Mouse (Mus musculus) liver, embryonic 13.5 days (tissue): ENCODE measurements around the gene Gm4070. TPM values are rescaled to one million over a fixed set of nuclear protein-coding genes. Genes with fewer than 3 reads are reported as not detected.
A peak's percentile ranks its signal among the peaks of the same experiment; 100 is the strongest.
"Not testable (repeated sequence)": the region's sequence is repeated elsewhere in the genome, so short reads cannot be mapped to it uniquely, and the experiment has no call there.

Experiments used
- ATAC-seq: fragments of 200-750 bp; cut with Nextera tagmentation; 2 replicates; pipeline ENCODE4 v1.8.0; 2017; ENCODE audit warnings: low read depth, mild to moderate bottlenecking, moderate number of reproducible peaks, moderate library complexity
- DNase-seq: peaks from one replicate; pipeline ENCODE4 v3.0.0; 2022
- H3K27ac ChIP-seq: fragments of 300-500 bp; sonication (generic); 2 replicates; pipeline ENCODE4 v1.5.1; 2015; ENCODE audit warnings: moderate library complexity, mild to moderate bottlenecking, inconsistent platforms
- H3K27me3 ChIP-seq: fragments of 300-500 bp; sonication (generic); 2 replicates; pipeline ENCODE4 v1.6.1; 2015; ENCODE audit warnings: mild to moderate bottlenecking, inconsistent platforms
- H3K36me3 ChIP-seq: fragments of 300-500 bp; sonication (generic); 2 replicates; pipeline ENCODE4 v1.6.1; 2015; ENCODE audit warnings: mild to moderate bottlenecking, inconsistent platforms
- H3K4me1 ChIP-seq: fragments of 300-500 bp; sonication (generic); replicated peaks from 2 replicates; pipeline ENCODE4 v1.6.1; 2015; ENCODE audit warnings: inconsistent platforms
- H3K4me2 ChIP-seq: fragments of 300-500 bp; sonication (generic); 2 replicates; pipeline ENCODE4 v1.6.1; 2015; ENCODE audit warnings: inconsistent platforms, mild to moderate bottlenecking, moderate library complexity
- H3K4me3 ChIP-seq: fragments of 300-500 bp; sonication (generic); replicated peaks from 2 replicates; pipeline ENCODE4 v1.5.1; 2015; ENCODE audit warnings: mild to moderate bottlenecking, inconsistent platforms
- H3K9ac ChIP-seq: fragments of 300-500 bp; sonication (generic); 2 replicates; pipeline ENCODE4 v1.6.1; 2015; ENCODE audit warnings: mild to moderate bottlenecking, inconsistent platforms
- H3K9me3 ChIP-seq: fragments of 300-500 bp; sonication (generic); replicated peaks from 2 replicates; pipeline ENCODE4 v1.6.1; 2016; ENCODE audit warnings: inconsistent platforms
- WGBS: fragments of 180-500 bp; shearing (Covaris S2); methylation state at CpG from one replicate; pipeline ENCODE4 v1.1.7; 2015; ENCODE audit not compliant: insufficient replicate concordance; 5-methylcytosine and 5-hydroxymethylcytosine counted together
- polyA plus RNA-seq: library from polyadenylated mRNA; unstranded; fragments of >200 nt; fragmentation: Nextera tagmentation; extraction: Ambion mirVana; gene quantifications from 2 replicates; pipeline ENCODE4 v1.2.1, GENCODE M21; 2015

Gene Gm4070
- 0.29 and 0.68 TPM in 2 replicates for polyA plus RNA-seq

DNA sequence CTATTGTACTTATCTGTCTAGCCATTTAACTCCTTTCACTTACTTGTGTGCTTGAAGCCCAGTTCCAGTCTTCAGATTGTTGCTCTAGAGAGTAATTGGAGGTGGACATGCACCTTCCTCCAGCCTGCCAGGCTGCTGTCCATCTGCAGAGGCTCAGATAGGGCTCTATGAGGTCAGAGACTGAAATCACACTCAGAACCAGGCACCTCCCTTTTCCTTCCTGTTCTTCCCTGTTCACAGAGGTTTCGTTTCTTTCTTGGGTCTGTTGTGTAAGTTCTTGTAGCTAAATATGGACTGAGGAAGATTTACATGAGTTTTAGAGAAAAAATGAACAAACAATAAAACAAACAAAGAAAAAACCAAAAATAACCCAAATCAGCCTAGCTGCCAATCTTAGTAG, at the start of gene Gm4070:
TSS of gene Gm4070 (minus strand) at position 156 of the 400 bp plus-strand sequence.
- not testable (repeated sequence) for H3K27me3 ChIP-seq, DNase-seq, H3K36me3 ChIP-seq, H3K4me1 ChIP-seq, H3K4me3 ChIP-seq, H3K9me3 ChIP-seq, H3K9ac ChIP-seq, H3K27ac ChIP-seq, H3K4me2 ChIP-seq
- 10% methylated on average over 1 of the region's 1 CpGs for WGBS
- ATAC-seq, result 0 out of 2 replicates have a peak, but pooled peaks have one; percentile 64

DNA sequence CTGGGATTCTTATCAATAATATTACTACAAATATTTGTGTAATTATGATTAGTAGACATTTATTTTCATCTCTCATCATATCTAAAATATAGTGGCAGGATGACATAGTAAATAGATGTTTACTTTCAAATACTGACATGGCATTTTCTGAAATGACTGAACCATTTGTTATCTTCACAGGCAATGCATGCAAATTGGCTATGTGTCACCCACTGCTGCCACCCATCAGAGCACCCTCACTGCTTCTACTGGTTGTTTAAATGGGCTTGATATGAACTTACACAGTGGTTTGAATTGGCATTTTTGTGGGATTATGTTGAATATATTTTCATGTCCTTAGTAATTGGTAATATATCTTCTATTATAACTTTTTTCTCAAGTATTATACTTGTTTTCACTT, 773 bp upstream of the Gm4070 start:
- not testable (repeated sequence) for H3K9ac ChIP-seq, H3K4me2 ChIP-seq, DNase-seq, H3K4me1 ChIP-seq, ATAC-seq, H3K9me3 ChIP-seq, H3K27ac ChIP-seq, H3K36me3 ChIP-seq, H3K4me3 ChIP-seq, H3K27me3 ChIP-seq

DNA sequence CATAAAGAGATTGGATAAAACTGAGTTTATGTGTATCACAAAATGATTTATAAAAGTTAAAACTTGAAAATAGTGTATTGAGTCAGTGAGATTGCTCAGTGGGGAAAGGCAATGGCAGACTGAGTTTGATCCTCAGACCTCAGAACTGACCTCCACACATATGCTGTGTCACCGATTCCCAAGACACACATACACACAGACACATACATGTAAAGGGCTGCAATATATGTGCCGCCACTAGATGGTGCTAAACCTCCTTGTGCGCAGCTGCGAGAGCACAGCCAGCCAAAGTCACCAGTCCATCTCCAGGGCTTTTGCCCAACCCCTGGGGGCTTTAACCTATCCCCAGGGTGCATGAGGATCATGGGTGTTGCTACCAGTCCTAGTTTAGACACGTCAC, 1.4 kb downstream of the Gm4070 start:
- ATAC-seq, result peak; percentile 76
- DNase-seq, H3K36me3 ChIP-seq, H3K9me3 ChIP-seq, H3K4me1 ChIP-seq, H3K27ac ChIP-seq, H3K9ac ChIP-seq, H3K4me3 ChIP-seq, H3K4me2 ChIP-seq, H3K27me3 ChIP-seq: not testable (repeated sequence)
- no CpG with 5 or more reads among the region's 5 CpGs for WGBS

DNA sequence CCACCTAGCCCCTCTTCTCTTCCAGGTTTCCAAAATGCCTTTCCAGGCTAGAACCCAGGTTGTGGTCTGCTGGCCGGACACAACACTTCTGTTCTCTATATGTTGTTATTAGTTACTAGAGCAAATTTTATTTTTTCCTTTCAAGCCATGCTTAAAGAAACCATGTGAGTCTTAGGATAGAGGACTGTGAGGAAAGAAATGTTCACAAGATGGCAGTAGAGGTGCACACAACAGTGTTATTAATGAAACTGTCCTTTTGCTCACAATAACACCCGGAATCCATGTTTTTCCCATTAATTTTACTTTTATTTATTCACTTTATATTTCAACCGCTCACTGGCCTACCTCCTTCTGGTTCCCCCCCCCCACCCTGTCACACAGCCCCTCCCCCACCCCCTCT, 8.5 kb downstream of the Gm4070 start:
- 67% methylated on average over 1 of the region's 3 CpGs for WGBS
- not testable (repeated sequence) for ATAC-seq

DNA sequence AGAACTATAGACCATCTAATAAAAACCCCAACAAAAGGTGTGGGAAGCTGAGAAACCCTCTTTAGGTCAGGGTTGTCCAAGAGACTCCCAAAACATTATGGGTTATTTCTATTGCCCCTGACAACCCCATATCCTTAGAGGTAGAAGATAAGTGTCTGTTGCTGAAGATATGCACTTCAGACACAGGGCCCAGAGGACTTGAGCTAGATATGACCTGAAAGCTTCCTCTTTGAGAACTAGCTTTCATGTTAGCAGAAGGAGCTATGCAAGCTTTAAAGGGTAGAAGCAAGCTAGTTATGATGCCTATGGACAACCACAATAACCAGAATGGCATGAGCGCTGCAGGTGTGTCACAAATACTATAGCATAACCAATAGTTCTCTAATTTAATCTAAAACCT, 21.6 kb downstream of the Gm4070 start:
- not testable (repeated sequence) for H3K4me3 ChIP-seq, H3K4me2 ChIP-seq, H3K9ac ChIP-seq, H3K27me3 ChIP-seq, H3K27ac ChIP-seq, H3K9me3 ChIP-seq, H3K4me1 ChIP-seq, ATAC-seq, DNase-seq, H3K36me3 ChIP-seq
- WGBS, result no CpG with 5 or more reads among the region's 1 CpGs

More for the DNA sequence above, 8.5 kb downstream of the Gm4070 start:
- H3K36me3 ChIP-seq, H3K4me2 ChIP-seq, DNase-seq, H3K27ac ChIP-seq, H3K9ac ChIP-seq, H3K4me3 ChIP-seq, H3K9me3 ChIP-seq, H3K4me1 ChIP-seq, H3K27me3 ChIP-seq: not testable (repeated sequence)

DNA sequence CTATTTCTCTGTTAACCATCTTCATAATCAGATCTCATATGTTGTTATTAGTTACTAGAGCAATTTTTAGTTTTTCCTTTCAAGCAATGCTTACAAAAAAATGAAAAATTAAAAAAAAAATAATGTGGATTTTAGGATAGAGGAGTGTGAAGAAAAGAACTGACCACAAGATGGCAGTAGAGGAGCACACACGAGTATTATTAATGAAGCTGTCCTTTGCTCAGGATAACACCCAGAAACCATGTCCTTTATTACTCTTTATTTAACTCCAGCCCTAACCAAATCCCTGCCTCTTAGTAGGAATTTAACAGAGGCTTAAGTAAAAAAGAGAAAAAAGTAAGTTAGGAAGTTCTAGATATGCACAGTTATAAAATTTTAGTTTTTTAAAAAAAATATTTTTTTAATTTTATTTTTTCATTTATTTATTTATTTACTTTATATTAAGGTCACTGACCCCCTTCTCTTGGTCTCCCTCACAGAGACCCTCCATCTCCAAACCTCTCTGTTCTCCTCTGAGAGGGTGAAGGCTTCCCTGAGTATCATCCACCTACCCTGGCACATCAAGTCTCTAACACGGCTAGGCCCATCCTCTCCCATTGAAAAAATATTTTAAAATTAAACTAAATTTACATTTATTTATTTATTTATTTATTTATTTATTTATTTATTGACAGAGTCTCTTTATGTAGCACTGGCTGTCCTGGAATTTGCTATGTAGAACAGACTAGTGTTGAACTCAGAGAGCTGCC, 70.0 kb downstream of the Gm4070 start:
- WGBS, result 100% methylated on average over 1 of the region's 2 CpGs
- not testable (repeated sequence) for H3K36me3 ChIP-seq, DNase-seq, H3K9ac ChIP-seq, H3K27ac ChIP-seq, H3K4me2 ChIP-seq, H3K4me1 ChIP-seq, ATAC-seq, H3K27me3 ChIP-seq, H3K4me3 ChIP-seq, H3K9me3 ChIP-seq

DNA sequence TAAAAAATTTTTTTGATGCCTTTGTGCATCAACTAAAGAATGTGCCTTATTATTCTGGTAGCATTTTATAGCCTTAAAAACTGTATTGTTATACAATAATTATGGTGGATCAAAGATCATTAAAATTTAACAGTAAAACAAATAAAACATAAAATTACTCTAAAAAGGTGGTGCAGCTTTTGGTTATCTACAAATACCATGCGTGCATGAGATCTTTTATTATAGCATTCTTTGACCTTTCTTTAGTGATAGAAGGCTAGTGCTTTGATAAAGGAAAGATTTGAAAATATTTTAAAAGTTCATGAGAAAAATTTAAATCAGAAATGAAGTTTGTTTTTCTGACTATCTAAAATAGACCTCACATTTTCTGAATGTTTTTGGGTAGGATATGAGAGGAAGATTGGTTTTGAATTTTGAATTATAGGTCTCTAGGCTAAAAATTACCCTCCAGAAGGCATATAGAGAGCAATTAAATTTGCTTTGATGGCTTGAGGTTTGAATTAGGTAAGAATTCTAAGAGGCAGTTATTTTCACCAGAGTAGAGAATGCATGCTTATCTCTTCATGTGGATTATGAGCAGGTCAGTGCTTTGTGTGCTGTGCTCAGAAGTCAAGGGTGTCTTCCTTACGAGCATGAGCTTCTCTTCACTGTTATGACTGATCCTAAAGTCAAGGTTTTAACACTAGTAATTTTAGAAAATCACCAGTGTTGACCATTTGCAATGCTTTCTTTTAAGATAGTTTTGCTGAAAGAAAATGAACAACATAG, 73.9 kb downstream of the Gm4070 start:
- H3K4me2 ChIP-seq, H3K4me3 ChIP-seq, H3K27ac ChIP-seq, H3K27me3 ChIP-seq, H3K36me3 ChIP-seq, DNase-seq, H3K4me1 ChIP-seq, H3K9ac ChIP-seq, H3K9me3 ChIP-seq, ATAC-seq: not testable (repeated sequence)
- 57% methylated on average over 1 of the region's 2 CpGs for WGBS

DNA sequence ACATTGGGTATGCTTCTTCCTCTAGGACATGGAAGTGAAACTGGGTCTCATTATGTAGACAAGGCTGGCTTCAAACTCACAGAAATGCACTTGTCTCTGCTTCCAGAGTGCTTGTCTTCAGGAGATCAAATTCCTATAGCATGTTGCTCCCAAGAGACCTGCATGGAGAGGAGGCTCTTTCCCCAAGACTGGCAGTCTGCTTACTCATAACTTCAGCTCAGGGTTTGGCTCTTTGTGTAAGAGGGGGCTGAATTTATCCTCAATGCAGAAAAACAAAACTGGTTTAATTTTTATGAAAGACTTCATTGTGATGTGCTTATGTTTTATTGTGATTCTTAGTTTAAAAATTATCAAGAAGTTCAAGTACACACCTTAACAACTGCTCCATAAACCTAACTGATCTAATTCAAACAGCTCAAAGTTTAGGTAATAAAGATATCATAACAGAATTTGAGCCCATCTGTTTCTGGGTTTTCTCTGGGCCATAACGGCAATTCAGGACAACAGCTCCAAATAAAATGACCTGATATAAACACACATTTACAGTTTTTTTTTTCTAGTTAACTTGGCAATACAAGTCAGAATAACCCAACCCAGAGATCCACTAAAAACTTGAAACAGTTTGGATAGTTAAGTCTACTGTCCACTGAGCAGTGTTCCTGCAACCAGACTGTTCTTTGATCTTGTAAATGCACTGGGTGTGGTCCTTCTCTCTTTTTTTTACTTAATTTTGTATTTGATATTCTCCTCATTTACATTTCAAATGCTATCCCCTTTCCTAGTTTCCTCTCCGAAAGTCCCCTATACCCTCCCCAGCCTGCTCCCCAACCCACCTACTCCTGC, 97.8 kb downstream of the Gm4070 start:
- not testable (repeated sequence) for H3K9ac ChIP-seq, H3K4me2 ChIP-seq, ATAC-seq, H3K36me3 ChIP-seq, H3K9me3 ChIP-seq, H3K27ac ChIP-seq, H3K4me3 ChIP-seq, H3K4me1 ChIP-seq, H3K27me3 ChIP-seq, DNase-seq
- WGBS, result no CpG with 5 or more reads among the region's 2 CpGs

Other genes with a start within 250 kb of the Gm4070 start
- gene Ilk, start 217.4 kb downstream of the Gm4070 start, polyA plus RNA-seq, result 125 and 138 TPM in 2 replicates
- gene Rrp8, start 216.6 kb downstream of the Gm4070 start, polyA plus RNA-seq, result 25.2 and 27.4 TPM in 2 replicates
- 130 and 158 TPM in 2 replicates for gene Taf10, start 209.6 kb downstream of the Gm4070 start, polyA plus RNA-seq
- 51.2 and 63.6 TPM in 2 replicates for gene Tpp1, start 201.7 kb downstream of the Gm4070 start, polyA plus RNA-seq
- gene Dchs1, start 166.3 kb downstream of the Gm4070 start, polyA plus RNA-seq, result 0.73 and 0.74 TPM in 2 replicates
- gene Mrpl17, start 142.9 kb downstream of the Gm4070 start, polyA plus RNA-seq, result 302 and 319 TPM in 2 replicates